Mouse (Mus musculus) CD4-positive helper T cell, adult 2 months (primary cell): Measurements from ENCODE around the gene Elk3.
A peak's percentile ranks its signal among the peaks of the same experiment; 100 is the strongest.

Experiments
- DNase-seq: peaks from one replicate; pipeline ENCODE4 v3.0.0-alpha.2; 2012; ENCODE audit warnings: low read depth, missing footprints, low spot score

Elk3 gene

DNA sequence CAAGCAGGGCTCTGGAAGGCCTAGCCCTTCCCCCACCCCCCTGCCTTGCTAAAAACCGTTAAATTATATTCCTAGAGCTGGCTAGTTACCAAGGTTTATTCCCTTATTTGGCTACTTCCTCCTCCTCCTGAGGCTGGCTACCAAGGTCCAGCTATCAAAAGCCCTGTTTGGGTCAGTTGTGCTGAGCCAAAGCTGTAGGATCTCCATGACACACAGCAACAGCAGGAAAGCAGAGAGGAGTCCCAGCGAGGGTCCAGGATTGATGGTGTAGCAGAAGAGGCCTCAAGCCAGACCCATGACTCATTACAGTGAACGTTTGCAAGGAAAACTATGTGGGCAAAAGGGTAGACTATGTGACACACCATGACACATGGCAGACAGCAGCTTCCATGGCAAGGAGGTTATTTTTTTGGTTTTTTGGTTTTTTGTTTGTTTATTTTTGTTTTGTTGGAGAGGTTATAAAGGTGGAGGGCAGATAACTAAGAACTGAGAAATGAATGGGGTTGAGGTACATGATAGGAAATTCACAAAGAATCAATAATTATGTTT lies 21.4 kb upstream of the Elk3 start:
- no peak for DNase-seq

DNA sequence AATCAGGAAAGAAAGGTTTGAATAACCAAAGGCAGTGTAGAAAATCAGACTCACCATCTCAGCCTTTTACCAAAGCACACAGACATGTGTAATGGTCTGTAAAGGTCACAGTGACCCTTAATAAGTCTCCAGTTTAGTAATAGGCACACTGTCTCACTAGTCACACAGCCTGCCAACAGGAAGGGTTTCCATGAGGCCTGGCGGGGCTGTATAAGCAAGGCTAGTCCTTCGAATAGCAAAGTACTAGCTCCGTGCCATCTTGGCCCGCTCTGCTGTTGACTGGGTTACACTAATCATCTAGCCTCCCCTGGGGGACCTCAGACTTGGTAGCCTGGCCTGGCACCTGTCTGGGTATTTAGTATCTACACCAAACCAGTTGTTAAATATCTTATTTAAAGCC lies 20.6 kb upstream of the Elk3 start:
- no peak for DNase-seq

DNA sequence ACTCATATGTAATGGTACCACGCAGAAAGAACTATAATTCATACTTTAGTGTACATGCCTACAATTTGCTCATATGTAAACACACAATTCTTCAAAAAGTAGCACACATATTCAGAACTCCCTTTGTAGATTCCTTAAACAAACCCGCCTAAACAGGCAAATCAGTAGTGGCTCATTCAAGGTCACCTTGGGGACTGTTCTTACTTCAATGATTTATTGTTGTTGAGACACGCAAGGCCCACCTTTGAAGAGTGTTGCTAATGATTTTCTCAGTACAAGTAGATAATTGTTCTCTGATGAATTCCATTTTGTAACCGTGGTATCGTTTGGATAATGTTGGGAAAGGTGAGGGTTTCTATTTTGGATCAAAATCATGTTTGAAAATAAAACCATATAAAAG lies 17.4 kb upstream of the Elk3 start:
- no peak for DNase-seq

DNA sequence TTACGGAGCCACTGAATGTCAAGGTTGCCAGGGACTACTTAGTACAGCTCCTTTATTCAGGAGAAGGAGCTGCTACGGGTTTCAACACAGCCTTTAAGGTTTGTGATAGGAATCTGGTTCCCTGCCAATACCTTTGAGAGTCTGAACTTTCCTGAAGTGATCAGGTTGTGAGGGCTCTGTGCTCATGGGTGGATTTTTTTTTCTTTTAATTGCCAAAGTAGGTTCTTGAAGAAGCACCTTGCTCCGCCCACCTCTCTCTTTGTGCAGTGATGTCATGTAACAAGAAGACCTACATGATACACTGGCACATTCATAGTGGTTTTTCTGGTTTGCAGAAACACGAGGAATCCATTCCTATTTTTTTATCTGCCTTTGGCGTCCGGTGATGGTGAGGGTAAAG lies 16.3 kb upstream of the Elk3 start:
- no peak for DNase-seq

DNA sequence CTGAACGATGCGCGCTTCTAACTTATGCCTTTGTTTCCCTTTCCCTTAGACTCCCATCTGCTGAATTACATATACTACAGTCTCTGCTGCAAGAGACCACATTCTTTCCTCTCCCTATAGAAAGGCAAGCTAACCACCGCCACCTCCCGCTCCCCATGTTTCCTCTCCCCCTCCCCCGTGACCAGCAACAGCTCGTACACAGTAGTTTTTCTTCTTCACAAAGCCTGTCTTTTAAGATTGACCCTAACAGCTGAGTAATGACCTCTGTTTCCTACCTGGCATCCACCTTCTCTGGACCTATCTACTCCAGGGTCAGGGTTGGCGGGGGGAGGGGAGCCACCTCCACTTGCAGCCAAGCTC lies 15.8 kb upstream of the Elk3 start:
- no peak for DNase-seq

DNA sequence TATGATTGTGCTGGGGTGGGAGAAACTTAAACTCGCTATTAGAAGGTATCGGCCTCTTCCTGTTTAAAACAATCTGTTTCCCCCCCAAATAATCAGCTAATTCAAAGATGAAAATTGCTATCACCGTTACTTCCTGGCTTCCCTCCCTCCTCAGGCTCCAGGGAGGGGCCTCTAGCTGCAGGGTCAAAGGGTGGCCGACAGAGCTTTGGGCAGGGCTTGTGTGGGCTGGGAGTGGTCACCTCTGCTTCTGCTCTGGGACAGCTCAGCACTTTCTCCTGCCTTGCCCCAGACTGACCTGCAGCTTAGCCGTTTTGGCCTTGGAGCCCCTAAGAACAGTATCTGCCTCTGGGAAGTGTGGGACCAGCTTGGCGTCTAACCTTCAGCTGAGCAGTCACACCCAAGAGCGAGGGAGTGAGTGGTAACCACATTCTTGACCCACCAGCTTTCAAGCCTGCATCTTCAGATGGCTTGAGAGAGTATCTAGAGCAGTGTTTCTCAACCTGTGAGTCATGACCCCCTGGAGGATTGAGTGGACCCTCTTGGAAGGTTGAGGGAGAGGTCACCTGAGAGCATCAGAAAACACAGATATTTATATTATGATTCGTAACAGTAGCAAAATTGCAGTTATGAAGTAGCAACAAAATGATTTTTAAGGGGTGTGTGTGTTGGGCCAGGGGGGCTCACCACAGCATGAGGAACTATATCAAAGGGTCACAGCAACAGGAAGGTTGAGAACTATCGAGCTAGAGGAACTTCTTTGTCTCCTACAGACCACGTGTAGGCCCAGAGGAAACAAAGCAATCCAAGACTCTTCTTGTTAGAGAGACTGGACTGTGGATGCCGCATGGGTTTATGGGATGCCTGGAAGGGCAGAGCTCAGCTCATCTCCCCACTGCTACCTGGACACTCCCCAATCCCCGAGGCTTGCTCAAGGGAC lies 15.1 kb upstream of the Elk3 start:
- no peak for DNase-seq

DNA sequence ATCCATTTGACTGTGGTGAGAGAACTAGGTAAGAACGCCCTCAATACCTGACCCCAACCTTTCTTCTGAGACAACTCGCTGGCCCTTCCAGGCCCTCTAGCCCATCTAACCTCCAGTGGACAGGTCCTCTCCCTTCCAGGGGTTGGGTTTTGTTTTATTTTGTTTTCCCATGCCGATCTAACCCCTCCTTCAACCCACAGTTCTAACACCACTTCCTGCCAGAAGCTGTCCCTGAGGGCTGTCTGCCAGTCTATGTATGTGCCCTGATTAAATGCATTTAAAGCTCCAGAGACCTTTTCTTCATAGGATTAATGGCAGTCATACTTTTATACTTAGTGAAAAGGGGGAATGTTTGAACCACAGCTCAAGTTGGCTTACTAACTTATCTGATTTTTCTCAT lies 14.4 kb upstream of the Elk3 start:
- DNase-seq, result peak; percentile 36

DNA sequence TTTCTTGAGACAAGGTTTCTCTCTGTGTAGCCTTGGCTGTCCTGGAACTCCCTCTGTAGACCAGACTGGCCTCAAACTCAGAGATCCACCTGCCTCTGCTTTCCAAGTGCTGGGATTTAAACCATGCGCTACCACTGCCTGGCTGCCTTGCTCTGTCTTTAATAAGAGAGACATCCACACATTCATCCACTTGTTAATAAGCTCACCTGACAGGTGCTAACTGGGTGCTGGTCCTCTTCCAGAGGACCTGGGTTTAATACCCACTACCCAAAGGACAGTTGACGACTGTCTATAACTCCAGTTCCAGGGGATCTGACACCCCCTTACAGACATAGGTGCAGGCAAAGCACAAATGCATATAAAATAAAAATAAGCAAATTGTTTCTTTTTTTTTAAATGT lies 13.5 kb upstream of the Elk3 start:
- no peak for DNase-seq

DNA sequence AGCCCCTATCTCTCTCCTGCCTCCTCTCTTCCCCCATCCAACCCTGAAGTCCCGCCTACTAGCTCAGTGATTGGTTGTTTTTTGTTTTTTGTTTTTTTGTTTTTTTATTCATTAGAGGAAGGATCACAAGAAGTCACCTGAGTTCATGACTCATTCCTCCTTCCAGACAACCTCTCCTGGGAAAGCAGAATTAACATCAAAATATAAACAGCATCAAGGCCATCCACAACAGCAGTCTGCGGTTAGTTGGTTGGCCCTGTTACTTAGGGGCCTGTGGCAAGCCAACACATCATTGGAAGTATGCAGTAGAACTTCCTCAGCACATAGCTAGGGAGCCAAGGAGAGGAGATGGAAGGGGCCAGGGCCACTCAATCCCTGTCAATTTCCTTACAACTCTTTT lies 12.7 kb upstream of the Elk3 start:
- no peak for DNase-seq

DNA sequence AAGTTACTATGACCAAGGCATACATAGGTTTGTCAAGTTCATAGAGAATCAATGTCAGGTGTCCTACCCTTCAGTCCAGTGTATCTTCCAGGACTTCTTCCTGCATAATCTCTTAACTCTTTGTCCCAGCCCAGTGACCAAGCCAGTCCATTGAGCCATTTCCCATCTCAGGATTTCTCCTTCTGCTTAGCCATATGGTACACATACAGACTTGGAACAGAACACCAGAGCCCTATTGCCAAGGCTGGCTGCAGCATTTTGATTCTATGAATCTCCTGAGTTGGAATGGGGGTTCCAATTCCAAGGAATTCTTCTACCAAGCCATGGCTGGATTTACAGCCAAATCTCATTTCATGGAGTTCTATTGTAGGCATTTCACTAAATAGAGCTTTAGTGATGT lies 10.8 kb upstream of the Elk3 start:
- no peak for DNase-seq

DNA sequence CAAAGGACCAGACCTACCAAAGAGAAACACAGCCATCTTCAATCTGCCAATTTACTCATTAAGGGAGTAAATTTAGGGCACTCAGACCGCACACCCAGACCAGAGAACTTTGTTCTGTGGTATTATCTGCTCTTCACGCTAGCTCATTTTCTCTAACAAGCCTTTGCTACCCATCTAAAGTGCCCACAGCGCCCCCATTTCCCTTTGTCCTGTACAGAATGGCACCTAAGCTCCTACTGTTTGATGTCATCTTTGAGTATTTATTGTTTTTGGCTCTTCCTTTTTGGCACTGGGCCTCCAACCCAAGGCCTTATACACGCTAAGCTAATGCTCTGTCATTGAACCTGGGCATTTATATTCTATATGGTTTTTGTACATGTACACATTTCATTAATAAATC lies 9.2 kb upstream of the Elk3 start:
- no peak for DNase-seq

DNA sequence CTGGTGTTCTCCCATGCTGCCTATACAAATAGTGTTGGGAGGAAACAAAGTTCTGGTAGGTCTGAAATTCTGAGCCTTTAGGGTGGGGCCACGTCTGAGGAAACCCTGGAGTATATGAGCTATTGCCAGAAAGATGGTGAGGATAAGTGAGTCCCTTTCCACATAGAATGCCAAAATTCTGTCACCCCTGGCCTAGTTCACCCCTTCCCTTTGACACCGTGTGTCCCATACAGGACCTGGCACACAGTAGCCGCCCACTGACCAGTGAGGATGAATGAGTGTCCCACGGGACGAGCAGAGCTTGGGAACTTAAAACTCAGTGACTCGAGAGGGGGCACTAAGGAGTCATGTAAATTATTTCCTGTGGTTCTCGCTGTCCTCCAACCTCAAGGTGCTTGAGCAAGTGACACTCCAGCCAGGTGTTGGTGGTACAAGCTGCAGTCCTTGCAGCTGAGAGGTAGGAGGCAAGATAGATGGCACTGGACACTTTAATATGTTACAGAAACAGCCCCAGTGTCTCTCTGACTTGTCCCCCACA lies 8.7 kb upstream of the Elk3 start:
- no peak for DNase-seq

DNA sequence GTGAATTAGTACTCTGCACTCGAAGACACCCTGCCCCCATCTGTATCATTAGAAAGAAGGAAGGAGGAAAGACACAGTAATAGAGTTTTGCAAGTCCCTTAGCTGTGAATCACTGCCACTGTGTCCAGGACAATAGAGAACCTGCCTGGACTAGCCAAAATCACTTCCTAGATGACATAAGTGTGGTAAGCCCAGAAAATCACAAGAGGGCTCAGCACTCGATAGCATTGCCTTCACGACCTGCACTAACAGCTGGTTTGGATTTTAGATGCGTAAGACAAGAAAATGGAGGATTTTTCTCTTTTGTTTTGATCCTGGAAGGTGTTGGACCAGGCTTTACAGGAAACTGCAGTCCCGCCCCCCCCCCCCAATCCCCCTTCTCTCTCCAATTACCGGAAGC lies 6.0 kb upstream of the Elk3 start:
- DNase-seq, result no peak

DNA sequence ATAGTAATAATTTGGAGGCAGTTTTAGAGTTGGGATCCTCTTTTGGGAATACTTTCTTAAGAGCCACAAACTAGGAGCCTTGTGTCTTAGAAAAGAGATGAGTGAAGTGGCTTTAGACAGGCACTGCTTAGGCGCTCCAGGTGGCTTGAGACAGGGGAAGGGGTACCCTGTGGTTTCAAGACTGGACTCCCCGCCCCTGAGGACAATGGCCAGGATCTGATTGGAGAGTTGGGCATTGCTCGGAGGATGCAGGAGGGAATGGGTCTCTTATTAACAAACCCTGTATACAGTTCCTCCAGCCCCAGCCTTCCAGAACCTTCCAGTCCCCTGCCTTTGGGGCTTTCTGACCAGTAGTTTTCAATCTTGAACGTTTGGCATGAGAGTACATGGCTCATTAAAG lies 641 bp upstream of the Elk3 start:
- no peak for DNase-seq

DNA sequence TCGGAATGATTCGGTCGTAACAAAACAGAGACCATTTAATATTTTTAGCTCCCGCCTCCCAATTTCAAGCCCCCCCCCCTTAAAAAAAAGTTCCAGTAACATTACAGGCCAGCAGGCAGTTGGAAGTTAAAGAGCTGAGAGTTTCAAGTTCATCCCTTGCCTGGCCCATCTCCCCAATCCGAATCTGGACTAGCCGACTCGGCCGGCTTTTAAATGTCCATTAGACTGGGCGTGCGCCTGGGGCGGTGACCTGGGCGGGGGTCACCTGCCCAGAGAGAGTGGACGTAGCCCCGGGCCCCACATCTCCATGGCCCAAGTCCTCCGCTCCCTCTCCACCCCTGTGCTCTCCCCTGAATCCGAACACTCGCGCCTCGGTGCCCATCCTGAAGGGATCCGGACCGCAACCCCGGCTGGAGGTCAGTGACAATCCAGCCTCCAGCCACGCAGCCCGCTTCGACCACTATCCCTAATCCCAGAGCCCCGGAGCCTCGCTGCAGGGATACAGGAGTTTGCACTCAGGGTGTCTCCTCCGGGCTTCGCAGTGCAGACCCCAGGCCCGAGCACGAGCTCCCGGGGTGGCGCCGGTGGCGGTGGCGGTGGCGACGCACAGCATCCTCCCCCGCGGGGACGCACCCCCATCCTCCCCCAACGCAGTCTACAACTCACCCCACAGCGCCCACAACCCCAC lies 857 bp downstream of the Elk3 start:
- DNase-seq, result peak; percentile 70

DNA sequence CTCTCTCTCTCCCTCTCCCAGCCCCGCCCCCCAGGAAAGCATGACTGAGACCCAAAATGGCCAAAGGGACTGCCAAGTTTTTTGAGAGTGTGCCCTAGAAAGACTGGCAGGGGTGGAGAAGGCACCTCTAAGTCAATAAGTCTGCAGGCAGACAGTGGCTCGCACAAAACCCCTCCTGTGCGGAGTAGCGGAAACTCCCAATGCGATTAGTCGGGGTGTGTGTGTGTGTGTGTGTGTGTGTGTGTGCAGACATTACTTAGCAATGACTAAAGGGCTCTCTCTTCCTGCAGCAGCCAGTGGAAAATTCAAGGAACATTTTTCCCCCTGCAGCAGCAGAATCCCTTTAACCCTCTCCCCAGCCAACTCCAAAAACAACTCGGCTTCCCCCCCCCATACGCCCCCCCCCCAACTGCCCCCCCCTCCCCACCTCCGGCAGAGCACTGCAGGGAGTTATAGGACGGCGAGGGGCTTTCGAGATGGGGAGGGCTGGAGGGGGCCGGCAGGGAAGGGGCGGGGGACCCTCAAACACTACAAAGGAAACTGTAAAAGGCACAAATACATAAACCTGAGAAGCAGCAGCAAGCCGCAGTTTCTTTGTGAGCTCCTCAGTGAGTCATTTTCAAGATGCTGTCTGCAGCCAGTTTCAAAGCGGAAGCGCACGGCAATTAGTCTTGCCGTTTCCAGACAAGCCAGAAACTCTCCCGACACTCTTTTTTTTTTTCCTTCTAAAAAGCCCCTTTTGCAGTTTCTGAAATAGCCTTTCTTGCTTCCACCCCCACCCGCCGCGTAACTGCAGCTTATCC lies 1.6 kb downstream of the Elk3 start:
- peak; percentile 84 for DNase-seq

DNA sequence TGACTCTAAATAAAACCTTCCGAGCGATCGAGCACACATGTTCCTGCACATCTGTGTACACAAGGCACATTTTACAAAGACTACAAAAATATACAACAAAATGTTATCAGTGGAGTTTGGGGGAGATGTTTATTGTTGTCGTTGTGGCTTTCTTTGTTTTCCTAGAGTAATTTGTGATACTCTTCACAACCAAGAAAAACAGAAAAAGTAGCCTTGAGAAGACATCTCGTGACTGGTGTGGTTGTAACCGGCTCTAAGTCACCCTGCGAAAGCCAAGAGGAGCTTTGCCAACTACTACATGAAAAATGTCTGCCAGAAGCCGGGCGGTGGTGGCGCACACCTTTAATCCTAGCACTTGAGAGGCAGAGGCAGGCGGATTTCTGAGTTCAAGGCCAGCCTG lies 4.6 kb downstream of the Elk3 start:
- no peak for DNase-seq

DNA sequence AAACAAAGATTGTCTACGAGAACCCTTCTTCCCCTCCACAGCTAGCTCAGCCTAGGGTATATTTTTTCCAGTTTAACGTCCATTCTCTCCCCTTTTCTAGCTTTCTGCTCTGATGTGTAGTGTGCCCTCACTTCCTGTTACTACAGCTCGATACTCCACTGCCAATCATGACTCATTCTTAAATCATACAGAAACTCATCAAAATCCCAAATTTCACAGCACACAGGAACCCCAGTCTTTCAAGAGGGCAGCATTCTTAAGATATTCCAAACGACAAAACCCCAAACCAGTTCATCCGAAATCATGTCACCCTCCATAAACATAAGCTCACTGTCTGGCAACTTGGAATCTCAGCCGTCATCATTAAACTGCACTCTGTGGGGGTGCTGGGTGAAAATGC lies 5.0 kb downstream of the Elk3 start:
- DNase-seq, result peak; percentile 23

DNA sequence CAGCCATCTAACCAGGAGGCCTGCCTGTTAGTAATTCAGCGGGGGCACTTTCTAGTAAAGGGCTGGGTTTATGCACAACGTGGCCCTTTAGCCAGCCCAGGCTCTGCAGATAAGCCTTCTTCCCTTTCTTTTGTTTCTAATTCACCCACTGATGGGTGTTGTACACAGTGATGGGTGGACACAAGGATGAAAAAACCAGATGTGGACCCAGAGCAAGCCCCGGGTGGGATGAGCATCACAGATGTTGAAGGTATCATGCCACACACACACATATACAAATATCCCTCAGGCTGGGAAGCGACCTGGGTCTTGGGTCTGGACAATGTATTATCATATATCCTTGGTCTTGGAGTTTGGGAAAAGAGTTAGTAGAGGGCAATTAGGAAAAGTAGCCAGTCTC lies 7.7 kb downstream of the Elk3 start:
- no peak for DNase-seq

DNA sequence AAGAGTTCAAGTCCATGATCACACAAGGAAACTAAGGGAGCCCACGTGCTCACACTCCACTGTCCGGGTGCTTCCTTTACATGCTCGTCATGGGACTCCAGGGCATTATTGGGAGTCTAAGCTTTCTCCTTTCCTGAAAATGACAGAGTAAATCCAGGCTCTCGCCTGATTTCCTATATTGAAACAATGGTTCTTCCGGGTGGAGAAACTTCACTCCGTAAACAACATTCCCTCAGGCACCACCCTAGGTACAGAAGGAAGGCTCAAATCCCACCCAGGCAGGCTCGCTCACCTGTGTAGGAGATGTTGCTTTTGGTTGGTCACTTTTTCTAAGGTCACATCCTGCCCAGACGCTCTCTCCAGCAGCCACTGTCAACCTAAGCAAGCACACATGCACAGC lies 9.1 kb downstream of the Elk3 start:
- DNase-seq, result no peak

DNA sequence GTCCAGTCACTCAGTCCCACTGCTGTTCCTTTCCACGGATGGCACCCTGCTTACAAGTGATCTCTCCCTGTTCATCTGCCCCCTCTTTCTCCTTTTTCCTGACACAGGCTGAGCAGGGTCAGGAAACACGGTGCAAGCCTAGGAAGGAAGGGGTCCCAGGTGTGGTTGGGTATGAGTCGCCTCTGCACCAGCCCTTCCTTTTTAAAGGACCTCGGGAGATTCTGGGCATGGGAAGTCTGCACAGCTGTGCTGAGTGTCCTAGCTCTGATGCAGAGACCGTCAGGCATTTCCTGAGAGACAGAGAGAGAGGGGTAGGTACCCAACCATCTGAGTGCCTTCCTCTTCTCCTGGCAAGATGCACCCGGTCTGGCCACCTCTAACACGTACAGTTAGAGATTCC lies 12.7 kb downstream of the Elk3 start:
- DNase-seq, result no peak

DNA sequence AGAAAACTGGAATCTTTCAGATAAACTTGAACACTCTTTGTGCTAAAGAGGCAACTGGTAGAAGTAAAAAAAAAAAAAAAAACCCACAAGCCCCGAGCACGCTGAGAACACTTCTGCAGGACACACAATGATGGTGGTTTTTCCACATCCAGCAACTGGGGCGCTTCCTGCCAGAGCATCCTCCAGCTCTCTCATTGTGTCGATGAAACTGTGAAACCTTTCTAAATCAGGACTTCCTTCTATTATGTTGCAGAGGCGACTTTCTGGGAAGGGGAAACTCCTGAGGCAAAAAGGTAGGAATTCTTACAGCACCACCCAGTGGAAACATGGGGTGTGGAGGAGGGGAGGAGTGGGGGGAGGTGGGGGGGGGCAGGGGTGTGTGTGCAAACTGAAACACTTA lies 13.2 kb downstream of the Elk3 start:
- DNase-seq, result peak; percentile 33
